Mouse (Mus musculus) cerebellum, adult 2 months (tissue): ENCODE data around the gene Stx2.

Source experiments
- CTCF ChIP-seq: fragments of 200-500 bp; IDR thresholded peaks from 2 replicates; pipeline ENCODE4 v1.5.1; 2011; ENCODE audit warnings: low read depth, mild to moderate bottlenecking, control low read depth, low read length, moderate library complexity, borderline replicate concordance; ENCODE audit not compliant: insufficient read depth
- POLR2A ChIP-seq: fragments of 200-500 bp; IDR thresholded peaks from 2 replicates; pipeline ENCODE4 v1.6.1; 2011; ENCODE audit warnings: low read length, control low read depth, borderline replicate concordance; ENCODE audit not compliant: insufficient read depth

DNA sequence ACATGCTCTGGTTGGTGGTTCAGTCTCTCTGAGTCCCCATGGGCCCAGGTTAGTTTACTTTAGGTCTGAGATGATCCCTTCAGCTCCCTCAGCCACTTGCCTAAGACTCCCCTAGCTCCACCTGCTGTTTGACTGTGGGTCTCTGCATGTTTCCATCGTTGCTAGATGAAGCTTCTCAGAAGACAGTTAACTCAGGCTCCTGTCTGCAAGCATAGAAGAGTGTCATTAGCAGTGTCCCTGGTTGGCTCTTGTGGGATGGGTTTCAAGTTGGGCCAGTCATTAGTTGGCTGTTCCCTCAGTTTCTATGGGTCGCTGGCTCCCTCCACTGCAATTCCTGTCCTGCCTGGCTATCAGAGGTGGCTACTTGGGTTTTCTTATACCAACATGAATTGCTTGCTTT, 16.7 kb upstream of the Stx2 start:
- TF ChIP-seq CTCF (no peak), POLR2A (no peak)
